Mouse (Mus musculus) olfactory bulb, adult 2 months (tissue): Measurements from ENCODE around the gene Smarce1. TPM values are rescaled to one million over a fixed set of nuclear protein-coding genes. Genes with fewer than 3 reads are reported as not detected.

Experiments
- H3K27ac ChIP-seq: fragments of 200-500 bp; 2 replicates; pipeline ENCODE4 v1.5.1; 2012; ENCODE audit warnings: low read depth, low read length; ENCODE audit not compliant: insufficient read depth
- H3K4me1 ChIP-seq: fragments of 200-500 bp; 2 replicates; pipeline ENCODE4 v1.6.1; 2012; ENCODE audit warnings: low read length; ENCODE audit not compliant: control insufficient read depth, insufficient read depth
- H3K4me3 ChIP-seq: fragments of 200-500 bp; 2 replicates; pipeline ENCODE4 v1.5.1; 2012; ENCODE audit warnings: mild to moderate bottlenecking, low read depth, low read length, moderate library complexity; ENCODE audit not compliant: insufficient read depth
- CTCF ChIP-seq: fragments of 200-500 bp; IDR thresholded peaks from 2 replicates; pipeline ENCODE4 v1.5.1; 2012; ENCODE audit warnings: low read depth, mild to moderate bottlenecking, low read length, moderate library complexity; ENCODE audit not compliant: insufficient read depth
- POLR2A ChIP-seq: fragments of 200-500 bp; IDR thresholded peaks from 2 replicates; pipeline ENCODE4 v1.6.1; 2012; ENCODE audit warnings: mild to moderate bottlenecking, low read depth, low read length, moderate library complexity; ENCODE audit not compliant: insufficient read depth
- WGBS: fragments of 180-500 bp; shearing (Covaris S2); methylation state at CpG from one replicate; pipeline ENCODE4 v1.1.7; 2018; 5-methylcytosine and 5-hydroxymethylcytosine counted together
- polyA plus RNA-seq: library from polyadenylated mRNA; stranded (reverse); fragments of >200 nt; gene quantifications from 2 replicates; pipeline ENCODE4 v1.2.4, GENCODE M21; 2012; ENCODE audit warnings: low replicate concordance; ENCODE audit not compliant: missing spikeins, insufficient read depth, insufficient read length

The Smarce1 gene
- polyA plus RNA-seq, 1 experiment, result 488 TPM

DNA sequence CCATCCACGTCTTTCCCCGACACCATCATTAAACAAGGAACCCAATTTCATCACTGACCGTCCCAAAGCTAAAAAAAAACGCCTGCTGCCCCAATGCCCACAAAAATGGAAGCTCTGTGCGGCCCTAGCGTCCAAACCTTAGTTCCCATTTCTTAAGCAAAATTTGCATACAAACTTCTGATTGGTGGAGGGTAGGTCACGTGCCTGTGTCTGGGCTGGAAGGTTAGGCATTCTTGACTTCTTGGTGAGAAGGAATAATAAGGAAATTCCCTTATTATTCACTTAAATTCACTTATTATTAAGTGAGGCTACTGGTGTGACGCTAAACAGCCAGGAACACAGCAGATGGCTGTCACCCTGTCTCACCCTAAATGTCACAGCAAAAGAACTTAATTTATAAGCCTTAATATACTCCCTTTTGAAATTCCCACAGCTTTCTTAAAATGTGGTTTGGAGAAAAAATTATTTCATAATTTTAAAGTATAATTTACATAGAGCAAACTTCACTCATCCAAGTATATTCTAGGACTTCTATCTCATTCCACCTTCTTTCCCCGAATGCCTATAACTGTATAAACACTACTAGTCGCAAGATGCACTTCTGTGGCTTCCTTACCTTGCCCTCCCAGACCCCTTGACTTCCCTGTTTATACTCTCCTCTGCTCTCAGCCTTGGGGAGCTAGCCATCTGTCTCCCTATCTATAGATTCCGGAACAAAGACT lies 65.6 kb downstream of the Smarce1 start:
- WGBS, result 84% methylated on average over 11 of the region's 11 CpGs
- no peak for TF ChIP-seq POLR2A
- no peak for TF ChIP-seq CTCF
- Histone ChIP-seq H3K4me3 (no peak overlapping the region), H3K4me1 (no peaks in the 10 kb centered on the region), H3K27ac (no peak overlapping the region)

GRCm38 (mm10) chr11:99162972-99163686 lies 67.7 kb downstream of the Smarce1 start:
- no peak for TF ChIP-seq CTCF
- TF ChIP-seq POLR2A, result no peak
- H3K4me3 ChIP-seq, result no peak overlapping the region
- no peaks in the 10 kb centered on the region for H3K4me1 ChIP-seq
- WGBS, result 80% methylated on average over 10 of the region's 10 CpGs
- H3K27ac ChIP-seq, result no peak overlapping the region

DNA sequence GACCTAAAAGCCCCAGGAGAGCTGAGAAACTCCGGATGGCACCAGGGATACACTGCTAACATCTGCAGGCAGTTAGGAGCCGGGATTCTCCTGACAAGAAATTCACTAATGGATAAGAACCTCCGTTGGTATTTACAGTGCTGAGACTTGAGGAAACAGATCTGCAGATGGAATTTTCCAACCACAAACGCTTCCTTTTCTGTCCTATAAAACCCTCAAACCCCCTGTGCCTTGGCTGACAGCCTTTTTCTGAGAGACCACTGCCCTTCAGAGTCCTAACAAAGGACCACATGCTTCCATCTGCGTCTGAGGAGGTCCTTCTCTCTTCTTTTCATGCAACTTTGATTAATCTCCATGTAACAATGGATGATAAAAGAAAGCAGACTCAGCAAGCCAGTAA lies 69.2 kb downstream of the Smarce1 start:
- no peak overlapping the region for H3K4me3 ChIP-seq
- H3K27ac ChIP-seq, result no peak overlapping the region
- 61% methylated on average over 5 of the region's 5 CpGs for WGBS
- no peak for TF ChIP-seq CTCF
- no peak for TF ChIP-seq POLR2A
- H3K4me1 ChIP-seq, result no peaks in the 10 kb centered on the region

DNA sequence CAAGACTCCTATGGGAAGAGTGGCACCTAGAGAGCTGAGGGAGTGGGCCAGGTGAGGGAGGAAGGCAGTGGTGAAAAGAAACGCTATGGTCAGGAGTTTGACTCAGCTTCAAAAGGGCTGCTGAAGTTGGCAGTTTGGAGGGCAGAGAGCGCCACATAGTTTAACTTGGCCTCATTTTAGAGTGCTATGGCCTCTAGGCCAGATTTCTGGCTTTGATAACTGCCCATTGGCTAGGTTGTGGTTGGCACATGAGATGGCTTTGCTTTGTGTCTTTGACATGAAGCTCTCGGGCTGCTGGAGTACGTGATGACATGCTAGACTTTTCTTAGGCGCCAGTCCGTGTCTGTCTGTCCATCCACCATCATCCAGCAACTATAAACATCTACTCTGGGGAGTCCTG lies 70.6 kb downstream of the Smarce1 start:
- no peak for TF ChIP-seq CTCF
- no peak for TF ChIP-seq POLR2A
- 89% methylated on average over 6 of the region's 6 CpGs for WGBS
- Histone ChIP-seq H3K4me1 (no peaks in the 10 kb centered on the region), H3K27ac (no peak overlapping the region), H3K4me3 (no peak overlapping the region)

Other genes with a start within 250 kb of the Smarce1 start
- not detected in 2 replicates for gene Gjd3, start 248.0 kb downstream of the Smarce1 start, polyA plus RNA-seq
- gene Top2a, start 206.8 kb downstream of the Smarce1 start, polyA plus RNA-seq, result 288 TPM in 1 of 2 replicates, not detected in the other
- gene Igfbp4, start 189.8 kb downstream of the Smarce1 start, polyA plus RNA-seq, result not detected in 2 replicates
- gene Tns4, start 141.7 kb downstream of the Smarce1 start, polyA plus RNA-seq, result not detected in 2 replicates
- gene Ccr7, start 75.9 kb downstream of the Smarce1 start, polyA plus RNA-seq, result not detected in 2 replicates
- not detected in 2 replicates for gene Krt222, start 13.1 kb upstream of the Smarce1 start, polyA plus RNA-seq
- not detected in 2 replicates for gene Krt24, start 54.2 kb upstream of the Smarce1 start, polyA plus RNA-seq
- gene Krt25, start 91.9 kb upstream of the Smarce1 start, polyA plus RNA-seq, result not detected in 2 replicates
- gene Krt26, start 106.9 kb upstream of the Smarce1 start, polyA plus RNA-seq, result not detected in 2 replicates
- gene Krt27, start 120.1 kb upstream of the Smarce1 start, polyA plus RNA-seq, result not detected in 2 replicates
- not detected in 2 replicates for gene Krt28, start 143.9 kb upstream of the Smarce1 start, polyA plus RNA-seq
- gene Krt10, start 158.3 kb upstream of the Smarce1 start, polyA plus RNA-seq, result not detected in 2 replicates
- not detected in 2 replicates for gene Krt12, start 191.2 kb upstream of the Smarce1 start, polyA plus RNA-seq
- gene Krt20, start 207.1 kb upstream of the Smarce1 start, polyA plus RNA-seq, result not detected in 2 replicates